Mouse (Mus musculus) cerebellum, adult (tissue): Measurements from ENCODE around the gene Plau.

ENCODE experiments used
- ATAC-seq: cut with Nextera tagmentation; 2 replicates; pipeline ENCODE4 v1.9.2; 2017; ENCODE audit warnings: mild to moderate bottlenecking, moderate library complexity, mixed read lengths; ENCODE audit not compliant: insufficient number of reproducible peaks, low FRiP score, low TSS enrichment

Gene Plau

DNA sequence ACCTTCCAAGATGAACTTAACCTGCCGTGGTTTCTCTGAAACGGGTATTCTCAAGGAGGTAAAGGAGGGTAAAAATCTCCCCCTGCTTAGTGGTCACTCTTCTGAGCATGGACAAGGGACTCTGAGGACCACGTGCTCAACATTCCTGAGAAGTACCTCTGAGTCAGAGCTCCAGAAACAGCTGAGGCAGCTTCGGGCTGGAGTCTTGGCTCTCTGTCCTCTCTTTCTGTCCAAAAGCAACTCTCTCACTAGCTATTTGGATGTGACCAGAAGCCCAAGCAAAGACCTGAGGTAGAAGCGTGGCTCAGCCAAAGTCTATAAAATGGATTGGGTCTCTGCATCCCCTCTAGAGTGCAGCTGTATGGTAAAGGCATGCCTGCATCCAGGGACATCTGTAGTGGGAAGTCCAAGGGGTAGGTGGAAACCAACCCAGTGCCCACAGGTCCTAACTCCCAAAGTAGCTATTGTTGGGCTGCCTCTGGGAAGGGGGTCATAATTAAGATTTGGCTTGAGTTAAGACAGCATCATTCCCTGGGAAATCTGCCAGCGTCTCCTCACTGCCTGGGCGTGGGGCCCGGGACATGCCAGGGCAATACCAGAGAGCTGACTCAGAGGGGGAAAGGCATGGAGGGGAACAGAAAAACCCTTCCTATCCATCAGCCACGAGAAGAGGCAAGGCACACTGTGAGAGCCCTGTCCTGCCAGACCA, 31.3 kb upstream of the Plau start:
- ATAC-seq = no peak

DNA sequence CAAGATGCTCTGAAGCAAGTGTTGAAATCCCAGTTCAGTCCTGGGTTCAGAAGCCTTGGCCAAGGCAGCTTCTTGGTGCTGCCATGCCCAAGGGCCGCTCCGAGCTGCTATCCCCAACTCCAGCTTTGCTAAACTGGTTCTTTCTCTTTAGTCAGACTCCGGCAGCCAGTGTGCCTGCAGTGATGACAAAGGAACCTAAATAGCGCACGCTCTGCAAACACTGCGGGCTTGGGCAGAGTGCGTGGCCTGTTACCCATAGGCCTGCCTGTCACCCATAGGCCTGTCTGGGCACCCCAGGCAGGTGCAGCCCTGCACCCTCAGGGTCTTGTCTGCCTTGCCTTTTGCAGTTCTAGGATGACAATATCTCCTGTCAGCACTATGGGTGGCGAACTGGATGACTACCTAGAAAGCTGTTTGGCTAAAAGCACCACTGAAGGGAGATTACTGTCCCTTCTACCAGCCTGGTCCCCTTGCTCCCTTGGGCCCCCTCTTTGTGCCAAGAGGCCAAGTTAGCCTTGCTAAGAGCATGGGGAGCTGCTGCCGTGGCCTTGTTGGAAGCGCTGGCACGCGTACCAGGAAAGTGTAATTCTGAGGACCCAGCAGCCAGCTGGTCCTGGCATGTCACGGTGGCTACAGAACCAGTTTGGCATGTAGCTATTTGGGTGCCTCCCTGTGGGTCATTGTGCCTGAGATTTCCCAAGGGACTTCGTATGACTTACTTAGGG, 30.2 kb upstream of the Plau start:
- no peak for ATAC-seq

DNA sequence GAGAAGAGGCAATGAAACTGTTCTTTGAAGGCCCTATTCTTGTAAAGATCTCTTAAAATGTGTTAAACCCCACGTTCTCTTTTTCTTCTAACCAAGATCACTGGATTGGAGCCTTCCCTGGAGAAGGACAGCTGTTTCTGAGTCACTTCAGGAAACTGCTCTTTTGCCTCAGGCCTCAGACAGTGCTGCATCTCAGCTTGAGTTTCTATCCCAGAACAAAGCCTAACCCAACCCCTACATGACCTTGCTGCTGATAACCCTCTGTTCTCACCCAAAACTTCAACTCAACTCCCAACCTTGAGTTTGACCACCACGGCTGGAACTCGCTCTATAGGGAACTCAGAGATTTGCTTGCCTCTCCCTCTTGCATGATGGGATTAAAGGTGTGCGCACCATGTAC, 27.1 kb upstream of the Plau start:
- no peak for ATAC-seq

DNA sequence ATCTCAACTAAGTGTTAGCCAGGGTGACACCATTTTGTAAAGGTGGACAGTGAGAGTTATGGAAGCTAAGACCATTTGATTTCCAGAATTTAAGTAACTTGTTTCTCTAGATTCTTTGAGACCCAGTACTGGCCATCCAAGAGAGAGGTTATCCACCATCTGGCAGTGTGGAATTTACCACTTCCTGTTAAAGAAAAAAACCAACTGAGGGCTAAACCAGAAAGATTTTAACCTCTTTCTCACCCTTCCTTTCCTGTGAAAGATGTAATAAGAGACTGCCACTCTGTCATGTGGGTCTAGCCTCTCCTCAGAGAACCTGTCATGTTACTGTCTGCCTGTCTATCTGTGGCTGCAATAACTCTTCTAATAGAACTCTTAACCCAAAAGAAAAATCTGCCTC, 26.6 kb upstream of the Plau start:
- ATAC-seq = no peak

DNA sequence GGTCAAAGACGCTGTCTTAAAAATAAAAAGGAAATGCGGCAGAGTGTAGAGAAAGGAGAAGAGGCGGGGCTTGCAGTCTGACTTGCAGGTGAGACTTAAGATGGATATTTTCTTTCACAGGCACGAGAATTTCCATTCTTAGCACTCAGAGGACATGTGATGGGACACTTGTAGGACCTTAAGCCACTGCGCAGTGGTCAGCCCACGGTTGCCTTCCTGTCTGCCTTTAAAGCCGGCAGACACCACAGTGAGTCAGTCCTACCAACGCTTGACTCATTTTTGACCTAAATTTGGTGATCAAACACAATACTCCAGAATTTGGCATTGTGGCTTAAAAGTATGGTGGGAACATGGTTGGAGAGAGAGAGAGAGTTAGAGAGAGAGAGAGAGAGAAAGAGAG, 25.2 kb upstream of the Plau start:
- no peak for ATAC-seq

DNA sequence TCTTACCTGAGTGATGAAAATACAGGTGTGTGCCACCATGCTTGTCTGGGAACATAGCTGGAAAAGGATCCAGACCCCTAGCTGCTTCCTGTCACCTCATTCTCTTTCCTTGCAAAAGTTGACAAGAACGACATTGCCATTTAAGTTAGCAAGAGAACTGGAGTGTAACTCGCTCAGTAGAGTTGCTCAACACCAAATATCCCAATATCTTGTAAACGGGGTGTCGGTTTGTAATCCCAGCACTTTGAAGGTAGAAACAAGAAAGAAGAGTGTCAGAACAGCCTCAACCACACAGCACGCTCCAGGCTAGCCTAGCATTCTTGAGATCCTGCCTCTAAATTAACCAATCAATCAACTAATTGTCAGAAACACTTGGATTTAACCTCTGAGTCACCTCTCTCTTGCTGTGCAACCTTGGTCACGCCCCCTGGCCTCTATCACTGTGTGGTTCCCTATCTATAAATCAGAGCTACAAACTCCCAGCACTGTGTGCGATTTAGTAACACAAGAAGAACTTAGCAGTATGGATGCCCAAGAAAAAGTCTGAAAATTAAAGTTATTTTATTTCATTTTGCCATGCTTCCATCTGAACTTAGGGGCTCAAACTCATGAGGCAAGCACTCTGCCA, 24.6 kb upstream of the Plau start:
- ATAC-seq = no peak

DNA sequence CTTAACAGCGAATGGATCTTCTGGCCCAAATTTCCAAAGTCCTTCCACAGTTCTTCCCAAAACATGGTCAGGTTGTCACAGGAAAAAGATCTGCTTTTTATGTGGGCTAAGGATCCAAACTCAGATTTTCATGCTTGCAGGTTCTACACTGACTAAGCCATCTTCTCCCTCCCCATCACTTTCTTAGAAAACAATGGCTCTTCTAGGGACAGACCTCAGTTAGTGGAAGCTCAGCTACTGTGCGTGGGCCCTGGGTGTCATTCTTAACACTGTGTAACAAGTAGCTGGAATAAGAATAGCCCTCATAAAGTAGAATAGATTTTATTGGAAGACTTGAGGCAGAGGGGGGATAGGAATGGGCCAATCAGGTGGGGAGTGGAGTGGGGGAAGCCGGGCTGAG, 21.0 kb upstream of the Plau start:
- no peak for ATAC-seq

DNA sequence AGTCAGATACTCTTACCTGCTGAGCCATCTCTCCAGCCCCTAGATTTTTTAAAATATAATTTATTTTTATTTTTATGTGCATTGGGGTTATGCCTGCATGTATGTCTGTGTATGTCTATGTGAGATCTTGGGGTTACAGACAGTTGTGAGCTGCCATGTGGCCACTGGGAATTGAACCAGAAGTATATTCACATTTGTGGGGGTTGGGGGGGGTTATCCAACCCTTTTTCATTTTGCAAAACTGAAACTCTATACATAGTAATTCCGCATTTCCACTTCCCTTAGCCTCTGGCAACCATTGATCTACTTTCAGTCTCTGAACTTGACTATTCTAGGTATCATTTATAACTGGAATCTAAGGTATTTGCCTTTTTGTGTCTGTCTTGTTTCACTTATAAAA, 11.9 kb upstream of the Plau start:
- ATAC-seq = no peak

DNA sequence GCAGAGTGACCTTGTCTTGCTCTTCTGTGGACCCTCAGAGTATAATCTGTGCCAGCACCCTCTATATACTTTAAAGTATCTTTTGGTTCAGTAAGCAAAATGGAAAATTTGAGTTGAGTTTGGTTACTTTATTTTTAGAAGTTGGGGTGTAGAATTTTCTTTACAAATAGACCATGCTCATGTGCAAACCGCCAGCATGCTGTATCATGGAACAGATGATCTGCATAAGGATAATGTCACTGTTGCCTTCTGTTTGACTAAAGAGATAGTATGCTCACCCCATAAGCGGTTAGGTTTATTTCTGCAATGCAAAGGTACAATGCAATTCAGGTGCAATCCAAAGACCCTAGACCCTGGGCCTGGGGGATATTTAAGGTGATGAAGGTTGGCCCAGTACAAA, 10.9 kb upstream of the Plau start:
- no peak for ATAC-seq

DNA sequence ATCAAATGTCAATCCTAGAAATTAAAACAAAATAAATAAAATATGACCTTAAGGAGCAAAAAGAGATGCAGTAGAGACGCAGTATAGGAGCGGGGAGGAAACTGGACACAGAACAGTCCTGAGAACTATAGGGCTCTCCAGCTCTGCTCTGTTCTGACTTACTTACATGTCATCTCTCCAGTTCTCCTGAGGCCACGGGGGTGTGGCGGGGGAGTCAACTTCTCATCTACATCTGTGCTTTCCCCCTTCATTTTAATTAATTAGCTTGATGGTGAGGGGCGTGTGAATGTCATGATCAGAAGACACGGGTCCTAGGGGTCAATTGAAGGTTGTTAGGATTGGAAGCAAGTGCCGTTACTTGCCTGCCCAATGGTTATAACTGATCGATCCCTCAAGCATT, 9.4 kb upstream of the Plau start:
- no peak for ATAC-seq

DNA sequence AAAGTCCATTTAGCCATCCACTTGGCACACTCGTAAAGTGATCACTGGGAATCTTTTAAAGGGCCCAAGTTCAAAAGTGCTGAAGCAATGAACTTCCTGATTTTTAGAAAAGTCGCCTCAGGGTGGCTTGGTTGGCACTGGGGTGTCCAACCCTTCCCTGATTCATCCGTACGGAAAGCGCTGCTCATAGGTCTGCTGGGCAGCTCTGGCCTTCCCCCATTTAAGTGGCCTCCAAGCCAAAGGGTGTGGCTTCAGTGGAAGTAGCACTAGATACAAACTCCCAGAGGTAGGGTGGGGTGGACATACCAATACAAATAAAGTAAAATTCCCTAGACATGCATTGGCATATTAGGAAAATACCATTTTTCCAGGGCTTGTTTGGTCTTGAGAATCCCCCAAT, 9.0 kb upstream of the Plau start:
- no peak for ATAC-seq

DNA sequence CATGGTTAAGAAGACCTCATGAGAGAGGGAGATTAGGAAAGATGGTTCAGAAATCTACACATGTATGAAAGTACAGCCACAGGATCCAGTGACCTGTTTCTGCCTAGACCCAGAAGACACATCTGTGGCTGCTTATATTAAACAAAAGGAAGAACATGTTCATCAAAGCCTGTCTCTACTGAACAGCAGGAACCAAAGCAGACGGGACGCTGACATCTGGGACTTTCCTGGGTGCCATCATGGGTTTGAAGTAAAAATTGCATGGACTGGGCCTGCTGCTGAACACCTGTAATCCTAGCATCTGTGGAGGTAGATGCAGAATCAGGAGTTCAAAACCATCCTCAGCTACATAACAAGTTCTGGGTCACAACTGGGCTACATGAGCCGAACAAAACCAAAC, 7.9 kb upstream of the Plau start:
- ATAC-seq = no peak

DNA sequence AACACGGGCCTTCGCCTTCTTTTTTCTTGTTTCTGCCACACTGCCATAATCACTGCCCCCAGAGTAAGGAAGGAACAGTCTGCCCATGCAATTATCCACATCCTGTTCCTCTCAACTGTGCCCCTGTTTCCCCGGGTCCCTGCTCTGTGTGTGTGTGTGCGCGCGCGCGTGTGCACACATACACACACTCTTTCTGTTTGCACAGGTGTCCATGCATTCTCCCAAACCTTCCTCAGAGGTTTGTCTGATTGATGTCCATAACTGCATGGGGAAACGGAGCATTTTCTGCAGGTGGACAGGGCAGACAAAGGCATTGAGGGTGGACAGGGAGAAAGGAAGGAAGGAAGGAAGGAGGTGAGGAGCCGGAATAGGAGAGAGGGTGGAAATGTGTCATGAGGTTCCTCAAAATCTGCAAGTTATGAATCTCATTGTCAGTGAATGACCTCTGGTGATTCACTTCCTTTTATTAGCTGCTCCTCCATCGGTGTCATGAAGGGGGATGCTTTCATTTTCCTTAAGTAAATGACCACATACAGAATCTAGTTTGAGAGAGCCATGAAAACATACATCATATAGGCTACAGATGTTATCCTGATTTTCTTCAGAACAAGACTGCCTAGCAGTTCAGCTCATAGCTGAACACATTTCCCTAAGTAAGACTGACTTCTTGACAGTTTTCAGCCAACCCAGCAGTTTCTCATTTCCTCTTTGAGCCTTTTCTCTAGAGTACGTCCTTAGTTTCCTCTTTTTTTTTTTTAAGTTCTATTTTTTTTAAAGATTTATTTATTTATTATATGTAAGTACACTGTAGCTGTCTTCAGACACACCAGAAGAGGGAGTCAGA, 6.7 kb upstream of the Plau start:
- ATAC-seq = no peak

DNA sequence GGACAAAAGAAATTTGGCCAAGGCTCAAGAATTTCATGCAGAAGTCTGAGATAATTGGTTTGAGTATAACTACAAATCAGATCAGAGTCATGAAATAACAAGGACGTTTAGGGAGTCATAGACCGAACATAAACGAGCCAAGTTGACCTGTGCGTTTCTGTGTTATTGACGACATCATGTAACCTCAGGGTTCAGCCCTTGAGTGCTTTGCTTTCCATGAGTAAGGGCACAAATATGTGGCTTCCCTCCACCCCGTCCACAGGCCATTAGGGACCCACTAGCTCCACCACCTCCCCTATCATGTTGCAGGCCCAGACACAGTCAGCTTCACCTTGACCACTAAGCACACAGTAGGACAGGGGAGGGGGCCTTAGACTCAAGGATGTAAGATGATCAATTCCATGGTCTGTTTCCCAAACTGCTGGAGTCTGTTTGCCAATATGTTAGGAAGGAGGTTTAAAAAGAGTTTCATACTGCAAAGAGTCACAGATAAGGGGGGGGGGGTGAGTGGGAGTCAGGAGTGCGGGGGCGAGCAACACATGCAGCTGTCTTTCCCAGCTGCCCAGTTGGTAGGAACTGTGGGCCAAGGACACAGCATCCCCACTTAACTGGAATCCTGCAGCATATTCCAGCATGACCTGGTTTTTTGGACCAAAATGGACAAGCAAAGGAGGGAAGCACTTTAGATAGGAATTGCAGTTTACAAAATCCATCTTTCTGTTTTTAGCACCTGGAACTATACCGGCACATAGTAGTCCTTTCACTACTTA, 5.1 kb upstream of the Plau start:
- ATAC-seq = no peak

DNA sequence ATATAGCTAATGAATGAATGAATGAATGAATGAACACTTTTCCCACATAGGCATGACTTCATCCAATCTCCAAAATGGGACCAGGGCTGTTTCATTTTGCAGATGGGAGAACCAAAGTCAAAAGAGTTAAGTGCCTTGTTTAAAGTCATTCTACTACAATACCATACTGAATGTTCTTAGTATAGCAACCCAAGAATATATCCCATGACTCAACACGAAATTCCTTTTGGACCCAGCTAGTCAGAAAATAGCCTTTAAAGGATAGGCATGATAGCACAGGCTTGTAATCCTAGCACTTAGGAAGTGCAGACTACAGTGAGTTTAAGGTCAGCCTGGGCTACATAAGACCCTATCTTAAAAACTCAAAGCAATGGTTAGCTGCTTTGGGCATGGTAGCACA, 4.5 kb upstream of the Plau start:
- ATAC-seq = no peak

DNA sequence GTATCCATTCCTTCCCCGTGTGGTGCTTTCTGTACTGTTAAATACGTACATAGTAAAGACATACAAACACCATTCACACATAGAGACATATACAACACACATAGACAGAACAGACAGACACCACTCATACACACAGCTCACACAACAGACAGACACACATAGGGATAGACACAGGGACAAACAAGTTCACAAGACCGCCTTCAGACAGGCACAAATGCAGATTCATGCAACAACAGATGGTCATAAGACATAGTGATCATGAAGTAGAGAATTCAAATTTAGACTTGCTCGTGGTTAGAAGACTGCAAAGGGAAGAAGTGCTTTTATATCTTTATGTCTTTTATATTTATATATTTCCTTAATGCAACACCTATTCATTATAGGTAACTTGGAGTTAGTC, 2.9 kb upstream of the Plau start:
- no peak for ATAC-seq

DNA sequence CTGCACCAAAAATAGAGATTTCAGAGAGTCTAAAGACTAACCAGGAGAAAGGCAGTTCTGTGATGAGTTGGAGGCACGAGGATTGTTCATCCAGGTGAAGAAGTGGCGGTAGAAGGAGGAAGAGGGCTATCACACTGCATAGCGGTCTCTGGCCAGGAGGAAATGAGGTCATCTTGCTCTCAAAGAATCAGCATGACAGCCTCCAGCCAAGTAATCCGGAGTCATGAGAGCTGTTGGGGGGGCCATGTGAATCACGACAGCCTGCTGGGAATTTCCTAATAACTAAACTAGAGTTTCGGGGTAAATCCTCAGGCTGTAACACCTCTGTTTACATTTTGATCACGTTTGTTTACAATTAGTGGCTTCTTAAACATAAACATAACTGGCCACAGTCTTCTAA, 2.3 kb upstream of the Plau start:
- no peak for ATAC-seq

DNA sequence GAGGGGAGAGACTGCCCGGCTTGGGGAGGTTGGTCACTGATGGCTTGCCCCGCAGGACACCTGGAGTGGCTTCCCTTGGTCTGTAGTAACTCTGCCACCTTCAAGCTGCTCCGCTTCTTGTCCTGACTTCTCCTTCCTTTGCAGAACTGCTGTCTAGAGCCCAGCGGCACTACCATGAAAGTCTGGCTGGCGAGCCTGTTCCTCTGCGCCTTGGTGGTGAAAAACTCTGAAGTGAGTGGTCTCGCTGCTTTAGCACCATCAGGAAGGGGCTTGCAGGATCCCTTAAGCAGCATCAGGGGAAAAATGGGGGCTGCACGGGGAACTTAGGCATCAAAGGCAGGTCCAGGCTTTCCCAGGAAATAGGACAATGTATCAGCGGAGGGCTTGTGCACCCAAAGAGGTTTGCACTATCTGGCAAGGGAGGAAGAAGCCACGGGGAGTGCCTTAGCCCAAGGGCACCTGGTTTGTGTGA, 481 bp downstream of the Plau start:
- ATAC-seq = no peak

DNA sequence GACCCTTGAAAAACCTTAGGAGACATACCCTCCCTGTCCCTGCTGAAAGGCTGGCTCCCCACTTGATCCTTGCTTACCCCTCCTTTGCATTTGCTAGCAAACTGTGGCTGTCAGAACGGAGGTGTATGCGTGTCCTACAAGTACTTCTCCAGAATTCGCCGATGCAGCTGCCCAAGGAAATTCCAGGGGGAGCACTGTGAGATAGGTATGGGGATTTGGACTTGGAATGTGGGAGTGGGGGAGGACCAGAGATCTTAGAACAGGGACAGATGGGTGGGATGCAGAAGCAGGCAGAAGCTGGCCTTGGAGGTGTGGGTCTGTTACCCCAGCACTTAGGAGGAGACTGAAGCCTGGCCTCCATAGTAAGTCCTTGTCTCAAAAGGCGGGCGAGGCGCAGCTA, 1.2 kb downstream of the Plau start:
- no peak for ATAC-seq

DNA sequence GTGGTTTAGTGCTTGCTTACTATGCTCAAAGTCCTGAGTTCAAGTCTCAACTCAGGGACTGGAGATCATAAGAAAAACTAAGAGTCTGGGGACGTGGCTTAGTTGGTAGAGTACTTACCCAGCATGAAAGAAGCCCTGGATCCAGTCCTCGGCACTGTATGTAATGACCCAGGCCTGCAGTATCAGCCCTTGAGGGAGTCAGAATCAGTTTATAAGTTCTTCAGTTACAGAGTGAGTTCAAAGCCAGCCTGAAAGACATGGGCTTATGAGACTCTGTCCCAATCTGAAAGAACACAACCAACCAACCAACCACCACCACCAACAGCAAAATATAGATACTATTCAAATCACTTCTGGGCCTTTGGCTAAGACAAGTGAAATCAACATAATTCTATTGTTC, 5.1 kb downstream of the Plau start:
- no peak for ATAC-seq
